Mouse (Mus musculus) limb, embryonic 15.5 days (tissue): ENCODE data around the gene Fam155a. TPM values are rescaled to one million over a fixed set of nuclear protein-coding genes. Genes with fewer than 3 reads are reported as not detected.

Experiments used
- ATAC-seq: fragments of 200-750 bp; cut with Nextera tagmentation; 2 replicates; pipeline ENCODE4 v1.8.0; 2017; ENCODE audit warnings: low read depth, moderate TSS enrichment; ENCODE audit not compliant: insufficient number of reproducible peaks, low FRiP score, low TSS enrichment
- H3K27ac ChIP-seq: fragments of 300-500 bp; sonication (generic); 2 replicates; pipeline ENCODE4 v1.5.1; 2015; ENCODE audit warnings: moderate library complexity, mild to moderate bottlenecking, inconsistent platforms
- H3K27me3 ChIP-seq: fragments of 300-500 bp; sonication (generic); 2 replicates; pipeline ENCODE4 v1.6.1; 2015; ENCODE audit warnings: inconsistent platforms
- H3K36me3 ChIP-seq: fragments of 300-500 bp; sonication (generic); 2 replicates; pipeline ENCODE4 v1.6.1; 2015; ENCODE audit warnings: inconsistent platforms
- H3K4me1 ChIP-seq: fragments of 300-500 bp; sonication (generic); 2 replicates; pipeline ENCODE4 v1.6.1; 2015; ENCODE audit warnings: inconsistent platforms
- H3K4me2 ChIP-seq: fragments of 300-500 bp; sonication (generic); 2 replicates; pipeline ENCODE4 v1.6.1; 2015; ENCODE audit warnings: mild to moderate bottlenecking, inconsistent platforms
- H3K4me3 ChIP-seq: fragments of 300-500 bp; sonication (generic); 2 replicates; pipeline ENCODE4 v1.5.1; 2015; ENCODE audit warnings: mild to moderate bottlenecking, inconsistent platforms
- H3K9ac ChIP-seq: fragments of 300-500 bp; sonication (generic); 2 replicates; pipeline ENCODE4 v1.6.1; 2015; ENCODE audit warnings: inconsistent platforms
- H3K9me3 ChIP-seq: fragments of 300-500 bp; sonication (generic); 2 replicates; pipeline ENCODE4 v1.6.1; 2016; ENCODE audit warnings: inconsistent platforms
- WGBS: fragments of 180-500 bp; shearing (Covaris S2); methylation state at CpG from one replicate; pipeline ENCODE4 v1.1.7; 2015; 5-methylcytosine and 5-hydroxymethylcytosine counted together
- polyA plus RNA-seq: library from polyadenylated mRNA; unstranded; fragments of >200 nt; fragmentation: Nextera tagmentation; extraction: Ambion mirVana; gene quantifications from 2 replicates; pipeline ENCODE4 v1.2.1, GENCODE M21; 2015

Fam155a gene
- polyA plus RNA-seq, 1 experiment from 2014 or later = 1.3 TPM

GRCm38 (mm10) chr8:9185200-9185599 lies 585.8 kb downstream of the Fam155a start:
- Histone ChIP-seq H3K4me3 (no peak overlapping the region), H3K9me3 (no peaks in the 10 kb centered on the region), H3K36me3 (no peaks in the 10 kb centered on the region), H3K27me3 (no peaks in the 10 kb centered on the region), H3K9ac (no peak overlapping the region), H3K4me1 (no peaks in the 10 kb centered on the region), H3K27ac (no peak overlapping the region), H3K4me2 (no peak overlapping the region)
- no peak for ATAC-seq
- 51% methylated on average over 2 of the region's 2 CpGs for WGBS

GRCm38 (mm10) chr8:9182461-9182860 lies 588.5 kb downstream of the Fam155a start:
- Histone ChIP-seq H3K9me3 (no peaks in the 10 kb centered on the region), H3K27ac (no peak overlapping the region), H3K9ac (no peak overlapping the region), H3K36me3 (no peaks in the 10 kb centered on the region), H3K4me2 (no peak overlapping the region), H3K27me3 (no peaks in the 10 kb centered on the region), H3K4me1 (no peaks in the 10 kb centered on the region), H3K4me3 (no peak overlapping the region)
- no peak for ATAC-seq
- 77% methylated on average over 7 of the region's 7 CpGs for WGBS

- Histone ChIP-seq H3K36me3 (no peaks in the 10 kb centered on the region), H3K9ac (no peak overlapping the region), H3K4me1 (no peaks in the 10 kb centered on the region), H3K27ac (no peak overlapping the region), H3K4me2 (no peak overlapping the region), H3K27me3 (peaks cover 6% of the 10 kb centered on the region; the same call in 1 of the 2 replicates), H3K4me3 (no peak overlapping the region), H3K9me3 (no peaks in the 10 kb centered on the region)
- ATAC-seq = no peak
- WGBS = 77% methylated on average over 17 of the region's 17 CpGs
These were observed 590.2 kb downstream of the Fam155a start for GRCm38 (mm10) chr8:9180686-9181315.

- Histone ChIP-seq H3K36me3 (no peaks in the 10 kb centered on the region), H3K9ac (no peak overlapping the region), H3K27me3 (peaks cover 6% of the 10 kb centered on the region; the same call in 1 of the 2 replicates), H3K4me3 (no peak overlapping the region), H3K4me1 (no peaks in the 10 kb centered on the region), H3K27ac (no peak overlapping the region), H3K9me3 (no peaks in the 10 kb centered on the region), H3K4me2 (no peak overlapping the region)
- no peak for ATAC-seq
- WGBS = 60% methylated on average over 7 of the region's 7 CpGs
These were observed 594.0 kb downstream of the Fam155a start for GRCm38 (mm10) chr8:9176974-9177373.

- no peak for ATAC-seq
- no peak overlapping the region for H3K4me2 ChIP-seq
- WGBS = 20% methylated on average over 9 of the region's 9 CpGs
These were observed 595.9 kb downstream of the Fam155a start for GRCm38 (mm10) chr8:9174865-9175565.

GRCm38 (mm10) chr8:9171848-9172247 lies 599.1 kb downstream of the Fam155a start:
- Histone ChIP-seq H3K27ac (no peak overlapping the region), H3K4me1 (no peaks in the 10 kb centered on the region)
- ATAC-seq = no peak

More at GRCm38 (mm10) chr8:9174865-9175565, 595.9 kb downstream of the Fam155a start:
- Histone ChIP-seq H3K4me1 (no peaks in the 10 kb centered on the region), H3K9me3 (no peaks in the 10 kb centered on the region), H3K27ac (no peak overlapping the region), H3K27me3 (peaks cover 6% of the 10 kb centered on the region; the same call in 1 of the 2 replicates), H3K9ac (no peak overlapping the region), H3K4me3 (no peak overlapping the region), H3K36me3 (no peaks in the 10 kb centered on the region)

GRCm38 (mm10) chr8:9167995-9168394 lies 603.0 kb downstream of the Fam155a start:
- Histone ChIP-seq H3K36me3 (no peaks in the 10 kb centered on the region), H3K27me3 (no peaks in the 10 kb centered on the region), H3K9me3 (no peaks in the 10 kb centered on the region), H3K4me2 (no peak overlapping the region), H3K4me1 (no peaks in the 10 kb centered on the region), H3K9ac (no peak overlapping the region), H3K27ac (no peak overlapping the region), H3K4me3 (no peak overlapping the region)
- ATAC-seq = no peak
- 44% methylated on average over 10 of the region's 10 CpGs for WGBS

More at GRCm38 (mm10) chr8:9171848-9172247, 599.1 kb downstream of the Fam155a start:
- no peak overlapping the region for H3K4me2 ChIP-seq
- H3K4me3 ChIP-seq = no peak overlapping the region
- no peak overlapping the region for H3K9ac ChIP-seq
- no peaks in the 10 kb centered on the region for H3K36me3 ChIP-seq
- no peaks in the 10 kb centered on the region for H3K9me3 ChIP-seq
- WGBS = 81% methylated on average over 5 of the region's 5 CpGs
- H3K27me3 ChIP-seq = peaks cover 6% of the 10 kb centered on the region; the same call in 1 of the 2 replicates

GRCm38 (mm10) chr8:9161606-9162005 lies 609.4 kb downstream of the Fam155a start:
- WGBS = 66% methylated on average over 4 of the region's 4 CpGs
- Histone ChIP-seq H3K4me2 (no peak overlapping the region), H3K9ac (no peak overlapping the region), H3K9me3 (no peaks in the 10 kb centered on the region), H3K4me3 (no peak overlapping the region), H3K27ac (no peak overlapping the region), H3K27me3 (no peaks in the 10 kb centered on the region), H3K36me3 (no peaks in the 10 kb centered on the region), H3K4me1 (no peaks in the 10 kb centered on the region)
- no peak for ATAC-seq

GRCm38 (mm10) chr8:9159322-9159721 lies 611.6 kb downstream of the Fam155a start:
- Histone ChIP-seq H3K4me2 (no peak overlapping the region), H3K9ac (no peak overlapping the region), H3K4me1 (no peaks in the 10 kb centered on the region), H3K36me3 (no peaks in the 10 kb centered on the region), H3K4me3 (no peak overlapping the region), H3K27me3 (no peaks in the 10 kb centered on the region), H3K27ac (no peak overlapping the region), H3K9me3 (no peaks in the 10 kb centered on the region)
- no peak for ATAC-seq
- 71% methylated on average over 7 of the region's 7 CpGs for WGBS

GRCm38 (mm10) chr8:9158652-9159051 lies 612.3 kb downstream of the Fam155a start:
- no peak overlapping the region for H3K27ac ChIP-seq
- no peak overlapping the region for H3K9ac ChIP-seq
- 73% methylated on average over 13 of the region's 13 CpGs for WGBS
- H3K9me3 ChIP-seq = no peaks in the 10 kb centered on the region
- no peaks in the 10 kb centered on the region for H3K27me3 ChIP-seq
- no peaks in the 10 kb centered on the region for H3K4me1 ChIP-seq
- no peak overlapping the region for H3K4me3 ChIP-seq
- H3K36me3 ChIP-seq = no peaks in the 10 kb centered on the region
- H3K4me2 ChIP-seq = no peak overlapping the region
- ATAC-seq = no peak

- H3K9me3 ChIP-seq = no peaks in the 10 kb centered on the region
- no peak overlapping the region for H3K27ac ChIP-seq
- no peak overlapping the region for H3K4me2 ChIP-seq
- no peaks in the 10 kb centered on the region for H3K36me3 ChIP-seq
- H3K27me3 ChIP-seq = no peaks in the 10 kb centered on the region
- H3K4me1 ChIP-seq = no peaks in the 10 kb centered on the region
- no peak for ATAC-seq
- 49% methylated on average over 23 of the region's 23 CpGs for WGBS
- H3K9ac ChIP-seq = no peak overlapping the region
- no peak overlapping the region for H3K4me3 ChIP-seq
These were observed 613.7 kb downstream of the Fam155a start for GRCm38 (mm10) chr8:9157141-9157781.
